Mouse (Mus musculus) hindbrain, postnatal 0 days (tissue): ENCODE results near the gene Aurkb. TPM values are rescaled to one million over a fixed set of nuclear protein-coding genes. Genes with fewer than 3 reads are reported as not detected.

ENCODE experiments used
- ATAC-seq: fragments of 200-750 bp; cut with Nextera tagmentation; 2 replicates; pipeline ENCODE4 v1.8.0; 2017; ENCODE audit warnings: mild to moderate bottlenecking, moderate TSS enrichment, moderate library complexity
- DNase-seq: peaks from one replicate; pipeline ENCODE4 v3.0.0-alpha.2; 2015; ENCODE audit warnings: low spot score
- H3K27ac ChIP-seq: fragments of 300-500 bp; sonication (generic); 2 replicates; pipeline ENCODE4 v1.5.1; 2014; ENCODE audit warnings: mild to moderate bottlenecking
- H3K27me3 ChIP-seq: fragments of 300-500 bp; sonication (generic); 2 replicates; pipeline ENCODE4 v1.6.1; 2014; ENCODE audit warnings: low read length, mixed read lengths; ENCODE audit not compliant: insufficient read depth
- H3K36me3 ChIP-seq: fragments of 300-500 bp; sonication (generic); 2 replicates; pipeline ENCODE4 v1.6.1; 2014; ENCODE audit warnings: low read length, mixed read lengths; ENCODE audit not compliant: insufficient read depth
- H3K4me1 ChIP-seq: fragments of 300-500 bp; sonication (generic); 2 replicates; pipeline ENCODE4 v1.6.1; 2014; ENCODE audit warnings: antibody characterized with exemption, low read length, mixed read lengths; ENCODE audit not compliant: insufficient read depth
- H3K4me2 ChIP-seq: fragments of 300-500 bp; sonication (generic); 2 replicates; pipeline ENCODE4 v1.6.1; 2014; ENCODE audit warnings: low read depth, mild to moderate bottlenecking, low read length, moderate library complexity, mixed read lengths
- H3K4me3 ChIP-seq: fragments of 300-500 bp; sonication (generic); 2 replicates; pipeline ENCODE4 v1.5.1; 2014; ENCODE audit warnings: low read length
- H3K9ac ChIP-seq: fragments of 300-500 bp; sonication (generic); replicated peaks from 2 replicates; pipeline ENCODE4 v1.6.1; 2014; ENCODE audit warnings: mild to moderate bottlenecking, low read length, moderate library complexity, mixed read lengths
- H3K9me3 ChIP-seq: fragments of 300-500 bp; sonication (generic); 2 replicates; pipeline ENCODE4 v1.6.1; 2016; ENCODE audit warnings: low read length, mixed read lengths
- CTCF ChIP-seq: IDR thresholded peaks from 2 replicates; pipeline ENCODE4 v1.5.1; 2016; ENCODE audit warnings: antibody characterized with exemption, control low read depth, low read depth
- WGBS: fragments of 180-500 bp; shearing (Covaris S2); extraction: QIAGEN DNeasy Blood & Tissue Kit; methylation state at CpG from one replicate; pipeline ENCODE4 v1.1.7; 2014; 5-methylcytosine and 5-hydroxymethylcytosine counted together
- polyA plus RNA-seq: library from polyadenylated mRNA; unstranded; fragments of >200 nt; fragmentation: Nextera tagmentation; extraction: Ambion mirVana; gene quantifications from 2 replicates; pipeline ENCODE4 v1.2.1, GENCODE M21; 2015
- total RNA-seq: library from RNA; depleted of rRNA; stranded (reverse); fragments of >200 nt; gene quantifications from 2 replicates; pipeline ENCODE4 v1.2.3, GENCODE M21; 2014; rRNA removed

The Aurkb gene
- total and polyA plus RNA-seq, 2 experiments from 2014 or later: 21.6 to 24.8 TPM

- Histone ChIP-seq H3K27ac (no peak overlapping the region; the same call in 1 of the 2 replicates), H3K36me3 (peaks cover 52% of the 10 kb centered on the region), H3K9ac (peak overlapping the region; percentile 77; the same call in 1 of the 2 replicates), H3K4me3 (peak overlapping the region; percentile 61), H3K4me2 (peak overlapping the region; percentile 98), H3K27me3 (no peaks in the 10 kb centered on the region), H3K9me3 (no peaks in the 10 kb centered on the region), H3K4me1 (peaks cover 27% of the 10 kb centered on the region; the same call in 1 of the 2 replicates)
- TF ChIP-seq CTCF: no peak
- WGBS: 89% methylated on average over 20 of the region's 20 CpGs
- no peak for ATAC-seq
- DNase-seq: no peak
Observed at GRCm38 (mm10) chr11:69100639-69101360, 55.4 kb downstream of the Aurkb start.

Other genes starting within 250 kb of the Aurkb start
- gene Ndel1, start 173.8 kb upstream of the Aurkb start, total RNA-seq: 90.6 and 96.2 TPM in 2 replicates
- gene Ndel1, start 173.8 kb upstream of the Aurkb start, polyA plus RNA-seq: 101 and 105 TPM in 2 replicates
- gene Rnf222, start 157.1 kb upstream of the Aurkb start, total RNA-seq: 0.16 TPM in 1 of 2 replicates, not detected in the other
- gene Rnf222, start 157.1 kb upstream of the Aurkb start, polyA plus RNA-seq: not detected in 2 replicates
- 1,103 and 1,196 TPM in 2 replicates for gene Rpl26, start 144.1 kb upstream of the Aurkb start, total RNA-seq
- 608 and 621 TPM in 2 replicates for gene Rpl26, start 144.1 kb upstream of the Aurkb start, polyA plus RNA-seq
- 1.3 TPM in 1 of 2 replicates, not detected in the other for gene Odf4, start 118.6 kb upstream of the Aurkb start, total RNA-seq
- gene Odf4, start 118.6 kb upstream of the Aurkb start, polyA plus RNA-seq: 0.58 and 0.88 TPM in 2 replicates
- gene Arhgef15, start 88.2 kb upstream of the Aurkb start, total RNA-seq: 21.2 and 45.2 TPM in 2 replicates
- 25.7 and 27.5 TPM in 2 replicates for gene Arhgef15, start 88.2 kb upstream of the Aurkb start, polyA plus RNA-seq
- 1.6 and 2.0 TPM in 2 replicates for gene Slc25a35, start 77.5 kb upstream of the Aurkb start, total RNA-seq
- 2.3 TPM in 2 replicates for gene Slc25a35, start 77.5 kb upstream of the Aurkb start, polyA plus RNA-seq
- 40.4 and 51.6 TPM in 2 replicates for gene Rangrf, start 70.5 kb upstream of the Aurkb start, total RNA-seq
- gene Rangrf, start 70.5 kb upstream of the Aurkb start, polyA plus RNA-seq: 31.2 and 34.6 TPM in 2 replicates
- 31.3 and 35.2 TPM in 2 replicates for gene Pfas, start 37.2 kb upstream of the Aurkb start, total RNA-seq
- 14.7 and 17.8 TPM in 2 replicates for gene Pfas, start 37.2 kb upstream of the Aurkb start, polyA plus RNA-seq
- 84.8 and 85.7 TPM in 2 replicates for gene Ctc1, start 29.7 kb upstream of the Aurkb start, total RNA-seq
- gene Ctc1, start 29.7 kb upstream of the Aurkb start, polyA plus RNA-seq: 42.8 and 45.7 TPM in 2 replicates
- 25.4 and 40.8 TPM in 2 replicates for gene Borcs6, start 14.1 kb downstream of the Aurkb start, total RNA-seq
- 21.3 and 21.9 TPM in 2 replicates for gene Borcs6, start 14.1 kb downstream of the Aurkb start, polyA plus RNA-seq
- gene Tmem107, start 25.2 kb downstream of the Aurkb start, total RNA-seq: 68.9 and 135 TPM in 2 replicates
- gene Tmem107, start 25.2 kb downstream of the Aurkb start, polyA plus RNA-seq: 28.6 and 34.1 TPM in 2 replicates
- gene Vamp2, start 42.8 kb downstream of the Aurkb start, total RNA-seq: 146 and 148 TPM in 2 replicates
- gene Vamp2, start 42.8 kb downstream of the Aurkb start, polyA plus RNA-seq: 417 and 489 TPM in 2 replicates
- gene Per1, start 49.6 kb downstream of the Aurkb start, total RNA-seq: 24.4 and 27.1 TPM in 2 replicates
- gene Per1, start 49.6 kb downstream of the Aurkb start, polyA plus RNA-seq: 11.9 and 15.9 TPM in 2 replicates
- 1.4 and 2.5 TPM in 2 replicates for gene Hes7, start 74.8 kb downstream of the Aurkb start, total RNA-seq
- gene Hes7, start 74.8 kb downstream of the Aurkb start, polyA plus RNA-seq: 1.3 and 1.9 TPM in 2 replicates
- gene 9130213A22Rik, start 76.9 kb downstream of the Aurkb start, total RNA-seq: 1.2 and 1.4 TPM in 2 replicates
- gene 9130213A22Rik, start 76.9 kb downstream of the Aurkb start, polyA plus RNA-seq: 1.0 and 1.2 TPM in 2 replicates
- 12.5 and 14.2 TPM in 2 replicates for gene Aloxe3, start 80.2 kb downstream of the Aurkb start, total RNA-seq
- 13.0 and 13.5 TPM in 2 replicates for gene Aloxe3, start 80.2 kb downstream of the Aurkb start, polyA plus RNA-seq
- 1.7 and 2.0 TPM in 2 replicates for gene Alox12b, start 111.3 kb downstream of the Aurkb start, total RNA-seq
- 1.1 and 1.2 TPM in 2 replicates for gene Alox12b, start 111.3 kb downstream of the Aurkb start, polyA plus RNA-seq
- 3.1 and 5.8 TPM in 2 replicates for gene Alox8, start 152.2 kb downstream of the Aurkb start, total RNA-seq
- 1.2 and 1.5 TPM in 2 replicates for gene Alox8, start 152.2 kb downstream of the Aurkb start, polyA plus RNA-seq
- gene Gucy2e, start 191.4 kb downstream of the Aurkb start, total RNA-seq: 0.73 and 1.2 TPM in 2 replicates
- gene Gucy2e, start 191.4 kb downstream of the Aurkb start, polyA plus RNA-seq: 0.52 and 0.61 TPM in 2 replicates